Mouse (Mus musculus): Measurements from ENCODE around the gene Ptpro.

- TF ChIP-seq CTCF (IDR thresholded peaks at IDR 0.05; ENCODE audit: low read depth) (no peak), EP300 (IDR thresholded peaks at IDR 0.05; ENCODE audit: low read depth) (no peak)
These were observed 130.4 kb downstream of the Ptpro start for GRCm38 (mm10) chr6:137382546-137382945.

All from liver, embryonic 14.5 days (tissue).